Mouse (Mus musculus) MEL (cell line): ENCODE results near the gene Rap1gds1. TPM values are rescaled to one million over a fixed set of nuclear protein-coding genes. Genes with fewer than 3 reads are reported as not detected.
A peak's percentile ranks its signal among the peaks of the same experiment; 100 is the strongest.

Source experiments
- DNase-seq: peaks from one replicate; pipeline ENCODE4 v3.0.0; 2011; ENCODE audit warnings: low read depth, low spot score
- H3K27ac ChIP-seq: 2 replicates; pipeline ENCODE4 v1.5.1; 2012; ENCODE audit warnings: low read depth, mild to moderate bottlenecking, control low read depth, low read length, moderate library complexity; ENCODE audit not compliant: control insufficient read depth
- H3K27me3 ChIP-seq, 2 experiments: fragments of 150-350 bp in 1 of 2; sonication (generic) in 1 of 2; 2 replicates each; pipeline ENCODE4 v1.6.1; 2012; ENCODE audit warnings: low read length in 2 of 2, mild to moderate bottlenecking in 2 of 2, improper control_type of control experiment in 1 of 2, moderate library complexity in 1 of 2; ENCODE audit not compliant: insufficient read depth in 2 of 2, control insufficient read depth in 1 of 2
- H3K36me3 ChIP-seq, 2 experiments: 2 replicates each; pipeline ENCODE4 v1.6.1; 2012 to 2014; ENCODE audit warnings: low read length in 2 of 2, improper control_type of control experiment in 1 of 2, inconsistent platforms in 1 of 2, mild to moderate bottlenecking in 1 of 2; ENCODE audit not compliant: insufficient read depth in 2 of 2, control insufficient read depth in 1 of 2
- H3K4me1 ChIP-seq, 2 experiments: fragments of 150-350 bp in 1 of 2; sonication (generic) in 1 of 2; 2 replicates each; pipeline ENCODE4 v1.6.1; 2012; ENCODE audit warnings: low read length in 2 of 2, improper control_type of control experiment in 1 of 2, mild to moderate bottlenecking in 1 of 2; ENCODE audit not compliant: insufficient read depth in 2 of 2, control insufficient read depth in 1 of 2
- H3K4me3 ChIP-seq, 2 experiments: fragments of 150-350 bp in 1 of 2; sonication (generic) in 1 of 2; 2 replicates each; pipeline ENCODE4 v1.5.1; 2012; ENCODE audit warnings: low read depth in 2 of 2, low read length in 2 of 2, mild to moderate bottlenecking in 2 of 2, moderate library complexity in 2 of 2, control low read depth in 1 of 2, improper control_type of control experiment in 1 of 2; ENCODE audit not compliant: control insufficient read depth in 1 of 2, insufficient read depth in 1 of 2
- H3K79me2 ChIP-seq: 2 replicates; pipeline ENCODE4 v1.6.1; 2012; ENCODE audit warnings: mild to moderate bottlenecking, low read length, moderate library complexity; ENCODE audit not compliant: control insufficient read depth, poor library complexity, insufficient read depth
- H3K9ac ChIP-seq: 2 replicates; pipeline ENCODE4 v1.6.1; 2012; ENCODE audit warnings: low read depth, mild to moderate bottlenecking, control low read depth, low read length, moderate library complexity; ENCODE audit not compliant: control insufficient read depth, poor library complexity, severe bottlenecking
- H3K9me3 ChIP-seq: fragments of 150-350 bp; sonication (generic); replicated peaks from 2 replicates; pipeline ENCODE4 v1.6.1; 2012; ENCODE audit warnings: mild to moderate bottlenecking, low read length, improper control_type of control experiment, moderate library complexity; ENCODE audit not compliant: insufficient read depth
- CTCF ChIP-seq, 3 experiments: IDR thresholded peaks in 2 of 3; conservative IDR thresholded peaks in 1 of 3; 2 replicates each; pipeline ENCODE4 v1.5.1; 2011 to 2012; ENCODE audit warnings: low read length in 3 of 3, low read depth in 2 of 3, mild to moderate bottlenecking in 2 of 3, improper control_type of control experiment in 1 of 3, inconsistent platforms in 1 of 3, mixed read lengths in 1 of 3, moderate library complexity in 1 of 3; ENCODE audit not compliant: control insufficient read depth in 1 of 3, insufficient read depth in 1 of 3, poor library complexity in 1 of 3, severe bottlenecking in 1 of 3
- E2F4 ChIP-seq: IDR thresholded peaks from 2 replicates; pipeline ENCODE4 v1.6.1; 2011; ENCODE audit warnings: low read depth, low read length, improper control_type of control experiment, borderline replicate concordance
- ELF1 ChIP-seq: IDR thresholded peaks from 2 replicates; pipeline ENCODE4 v1.6.1; 2014; ENCODE audit warnings: low read depth, mild to moderate bottlenecking, inconsistent platforms, low read length, improper control_type of control experiment, moderate library complexity
- EP300 ChIP-seq, 2 experiments: IDR thresholded peaks; 2 replicates each; pipeline ENCODE4 v1.6.1; 2011; ENCODE audit warnings: improper control_type of control experiment in 2 of 2, low read length in 2 of 2, low read depth in 1 of 2, mild to moderate bottlenecking in 1 of 2
- ETS1 ChIP-seq: IDR thresholded peaks from 2 replicates; pipeline ENCODE4 v1.6.1; 2012; ENCODE audit warnings: low read depth, mild to moderate bottlenecking, inconsistent platforms, low read length, improper control_type of control experiment, moderate library complexity
- GABPA ChIP-seq: IDR thresholded peaks from 2 replicates; pipeline ENCODE4 v1.6.1; 2012; ENCODE audit warnings: low read depth, mild to moderate bottlenecking, inconsistent platforms, low read length, improper control_type of control experiment, moderate library complexity
- GATA1 ChIP-seq: IDR thresholded peaks from 2 replicates; pipeline ENCODE4 v1.6.1; 2011; ENCODE audit warnings: low read depth, low read length, improper control_type of control experiment
- HCFC1 ChIP-seq: IDR thresholded peaks from 2 replicates; pipeline ENCODE4 v1.6.1; 2012; ENCODE audit warnings: low read depth, mild to moderate bottlenecking, inconsistent platforms, low read length, improper control_type of control experiment, moderate library complexity
- MAX ChIP-seq: IDR thresholded peaks from 2 replicates; pipeline ENCODE4 v1.6.1; 2011; ENCODE audit warnings: low read length, improper control_type of control experiment
- NELFE ChIP-seq: IDR thresholded peaks from 2 replicates; pipeline ENCODE4 v1.6.1; 2011; ENCODE audit warnings: low read depth, low read length, improper control_type of control experiment
- POLR2A ChIP-seq, 2 experiments: IDR thresholded peaks; 2 replicates each; pipeline ENCODE4 v1.6.1; 2011 to 2012; ENCODE audit warnings: low read length in 2 of 2, mild to moderate bottlenecking in 2 of 2, control low read depth in 1 of 2, improper control_type of control experiment in 1 of 2, low read depth in 1 of 2, moderate library complexity in 1 of 2; ENCODE audit not compliant: control insufficient read depth in 1 of 2, insufficient read depth in 1 of 2, poor library complexity in 1 of 2
- POLR2AphosphoS2 ChIP-seq: IDR thresholded peaks from 2 replicates; pipeline ENCODE4 v1.6.1; 2011; ENCODE audit warnings: low read length, improper control_type of control experiment
- RCOR1 ChIP-seq: IDR thresholded peaks from 2 replicates; pipeline ENCODE4 v1.6.1; 2012; ENCODE audit warnings: low read depth, mild to moderate bottlenecking, inconsistent platforms, low read length, improper control_type of control experiment
- SMC3 ChIP-seq: IDR thresholded peaks from 2 replicates; pipeline ENCODE4 v1.6.1; 2011; ENCODE audit warnings: low read depth, low read length, improper control_type of control experiment
- TAL1 ChIP-seq: IDR thresholded peaks from 2 replicates; pipeline ENCODE4 v1.6.1; 2012; ENCODE audit warnings: mild to moderate bottlenecking, inconsistent platforms, low read length, moderate library complexity, mixed read lengths
- TCF12 ChIP-seq: IDR thresholded peaks from 2 replicates; pipeline ENCODE4 v1.6.1; 2014; ENCODE audit warnings: low read depth, mild to moderate bottlenecking, inconsistent platforms, low read length, improper control_type of control experiment, moderate library complexity
- ZNF384 ChIP-seq: IDR thresholded peaks from 2 replicates; pipeline ENCODE4 v1.6.1; 2012; ENCODE audit warnings: low read depth, mild to moderate bottlenecking, inconsistent platforms, low read length, improper control_type of control experiment
- polyA plus RNA-seq, 2 experiments: library from polyadenylated mRNA; stranded (reverse) in 1 of 2; unstranded in 1 of 2; fragments of >175 nt in 1 of 2; fragments of >200 nt in 1 of 2; gene quantifications; 2 replicates each; pipeline versions ENCODE4 v1.2.1 to v1.2.4; 2012; ENCODE audit warnings: low replicate concordance in 2 of 2, low read depth in 1 of 2; ENCODE audit not compliant: insufficient read length in 2 of 2, insufficient read depth in 1 of 2, missing spikeins in 1 of 2
- total RNA-seq: library from RNA; depleted of rRNA; stranded (reverse); fragments of 300-350 nt; gene quantifications from 2 replicates; pipeline ENCODE4 v1.2.3, GENCODE M21; 2012

Gene Rap1gds1
- total and polyA plus RNA-seq, 3 experiments: 34.7 to 67.2 (median 53.3) TPM

- Histone ChIP-seq H3K36me3 (peaks cover 0 to 16% of the 10 kb centered on the region in 2 experiments; a peak in 2 of 4 replicates), H3K9ac (no peak overlapping the region), H3K4me1 (peaks cover 7 to 20% of the 10 kb centered on the region in 2 experiments; a peak in 3 of 4 replicates), H3K27ac (no peak overlapping the region), H3K27me3 (no peaks in the 10 kb centered on the region), H3K4me3 (no peak overlapping the region), H3K79me2 (no peaks in the 10 kb centered on the region), H3K9me3 (no peaks in the 10 kb centered on the region)
- no peak for DNase-seq
- no peak for TF ChIP-seq NELFE
- no peak for TF ChIP-seq RCOR1
- TF ChIP-seq E2F4: no peak
- TF ChIP-seq TAL1: no peak
These were observed 185.2 kb downstream of the Rap1gds1 start for GRCm38 (mm10) chr3:138889769-138890295.

- no peak overlapping the region for H3K9ac ChIP-seq
- no peak overlapping the region for H3K4me3 ChIP-seq
- no peak for DNase-seq
- no peak overlapping the region for H3K27ac ChIP-seq
- H3K36me3 ChIP-seq: peaks cover 0 to 16% of the 10 kb centered on the region in 2 experiments; a peak in 2 of 4 replicates
- H3K27me3 ChIP-seq: no peaks in the 10 kb centered on the region
- peaks cover 7 to 20% of the 10 kb centered on the region in 2 experiments; a peak in 3 of 4 replicates for H3K4me1 ChIP-seq
- TF ChIP-seq HCFC1 (peak; percentile 46; the same call in 1 of the 2 replicates), ELF1 (peak; percentile 66; the same call in 1 of the 2 replicates), GATA1 (no peak), TCF12 (no peak)
- TF ChIP-seq, all 39 proteins: peak for 2
- no peaks in the 10 kb centered on the region for H3K9me3 ChIP-seq
- no peaks in the 10 kb centered on the region for H3K79me2 ChIP-seq
These were observed 185.8 kb downstream of the Rap1gds1 start for GRCm38 (mm10) chr3:138889214-138889613.

- Histone ChIP-seq H3K9me3 (no peaks in the 10 kb centered on the region), H3K27me3 (no peaks in the 10 kb centered on the region), H3K4me3 (no peak overlapping the region), H3K4me1 (peaks cover 9 to 25% of the 10 kb centered on the region in 2 experiments), H3K79me2 (no peaks in the 10 kb centered on the region), H3K27ac (no peak overlapping the region), H3K9ac (no peak overlapping the region), H3K36me3 (peaks cover 0 to 29% of the 10 kb centered on the region in 2 experiments; a peak in 2 of 4 replicates)
- no peak for DNase-seq
- TF ChIP-seq ZNF384 (no peak), NELFE (no peak), POLR2A (IDR thresholded peaks at IDR 0.05; ENCODE audit: control insufficient read depth in 1 of 2, insufficient read depth in 1 of 2, low read depth in 1 of 2, low read length in 2 of 2, poor library complexity in 1 of 2) (no peak), GABPA (no peak), EP300 (IDR thresholded peaks at IDR 0.05; ENCODE audit: low read depth in 1 of 2, low read length in 2 of 2) (no peak), SMC3 (no peak), ETS1 (no peak), MAX (no peak), CTCF (IDR thresholded peaks at IDR 0.05 in 2 of 3, conservative IDR thresholded peaks at IDR 0.05 in 1 of 3; ENCODE audit: control insufficient read depth in 1 of 3, insufficient read depth in 1 of 3, low read depth in 2 of 3, low read length in 3 of 3, poor library complexity in 1 of 3, severe bottlenecking in 1 of 3) (no peak), POLR2AphosphoS2 (no peak)
These were observed 188.9 kb downstream of the Rap1gds1 start for GRCm38 (mm10) chr3:138886121-138886520.
